Comparison of ENCODE assay signal across 9 mouse cellular contexts in genomic region chr19:56811590-56811989, GRCm38 (mm10). TPM values are rescaled to one million over a fixed set of nuclear protein-coding genes. Genes with fewer than 3 reads are reported as not detected.
DNase-seq lines count a peak whose midpoint lies in the region; ATAC-seq lines count a peak whose summit lies in the region.
"Had no signal": no experiment of that assay in that cellular context is flagged by ENCODE, and none has a peak within 500 bp of the region (broad histone marks: within the 10 kb centered on the region; RNA-seq: fewer than 3 reads in every experiment).

No protein-coding gene starts in this region.

- no peak overlapping the region for H3K4me3 ChIP-seq in heart, embryonic 13.5 days
- H3K4me3 ChIP-seq: lung, embryonic 15.5 days had no signal

- no peaks in the 10 kb centered on the region for H3K9me3 ChIP-seq in heart, embryonic 13.5 days
- H3K9me3 ChIP-seq: lung, embryonic 15.5 days had no signal

- peak; percentile 28 for DNase-seq in layer of hippocampus, adult 11-12 months (ENCODE audit: low spot score)
- no peak for DNase-seq in layer of hippocampus, adult 9-10 months (ENCODE audit: low spot score)
- peak; percentile 73 for DNase-seq in MEL-GATA-1-ER (ENCODE audit: extremely low read depth, low read depth)
- peak; percentile 78 for DNase-seq in embryo, embryonic 10 days (ENCODE audit: low spot score)
- DNase-seq in kidney, postnatal 4 days: peak; percentile 79 to 83
- peak; percentile 70 to 83 for DNase-seq in lung, postnatal 4 days
- DNase-seq in urinary bladder, adult 18-20 months (ENCODE audit: low spot score in 2 of 2): peak; percentile 35 to 42

- ATAC-seq in heart, embryonic 13.5 days (ENCODE audit: extremely low read depth, insufficient number of reproducible peaks, low FRiP score, low TSS enrichment): no peak

- no peak overlapping the region for H3K4me2 ChIP-seq in heart, embryonic 13.5 days
- H3K4me2 ChIP-seq: lung, embryonic 15.5 days had no signal

- peaks cover 44% of the 10 kb centered on the region for H3K4me1 ChIP-seq in heart, embryonic 13.5 days

- WGBS in heart, embryonic 13.5 days: 30% methylated on average over 9 of the region's 9 CpGs

- H3K27ac ChIP-seq in heart, embryonic 13.5 days (replicated peaks): 0 out of 2 replicates have a peak overlapping the region, but pooled peaks have one; percentile 25
- H3K27ac ChIP-seq: lung, embryonic 15.5 days had no signal

- peaks cover 62% of the 10 kb centered on the region for H3K36me3 ChIP-seq in heart, embryonic 13.5 days

- no peak overlapping the region for H3K9ac ChIP-seq in heart, embryonic 13.5 days
- H3K9ac ChIP-seq: lung, embryonic 15.5 days had no signal

- H3K27me3 ChIP-seq in heart, embryonic 13.5 days (replicated peaks): no peaks in the 10 kb centered on the region
- H3K27me3 ChIP-seq: lung, embryonic 15.5 days had no signal

RNA-seq across cellular contexts. Expression of gene Ccdc186, which starts 10.4 kb away (rescaled TPM):
- 15.6 and 15.8 TPM in 2 replicates for polyA plus RNA-seq in heart, embryonic 13.5 days (2015; fragmentation: Nextera tagmentation; extraction: Ambion mirVana)

RNA-seq across cellular contexts. Expression of gene Tdrd1, which starts 14.4 kb away (rescaled TPM):
- 0.52 and 0.75 TPM in 2 replicates for polyA plus RNA-seq in heart, embryonic 13.5 days (2015; fragmentation: Nextera tagmentation; extraction: Ambion mirVana)
